Mouse (Mus musculus) lung, postnatal 25 days (tissue): ENCODE measurements at regions not wholly inside any gene's neighbourhood (a gene's known extent, or its start where the extent isn't known, plus 50 kb on each side); places are given as distances from the start of the nearest gene placed in this dataset.

Experiments
- DNase-seq: peaks from one replicate; pipeline ENCODE4 v3.0.0; 2022; ENCODE audit warnings: low spot score

GRCm38 (mm10) chr2:12697209-12697608 is 226.6 kb upstream of the Pter start:
- DNase-seq = no peak

GRCm38 (mm10) chr2:12699331-12699730 is 224.5 kb upstream of the Pter start:
- DNase-seq = no peak

- no peak for DNase-seq
Observed at GRCm38 (mm10) chr2:12707514-12707913, 216.3 kb upstream of the Pter start.

GRCm38 (mm10) chr2:12709156-12709923 is 214.5 kb upstream of the Pter start:
- peak; percentile 57 for DNase-seq

- DNase-seq = no peak
Observed at GRCm38 (mm10) chr2:12709924-12710240, 214.0 kb upstream of the Pter start.

GRCm38 (mm10) chr2:12716124-12717012 is 207.5 kb upstream of the Pter start:
- no peak for DNase-seq

GRCm38 (mm10) chr2:12729251-12729650 is 194.6 kb upstream of the Pter start:
- DNase-seq = no peak

- DNase-seq = no peak
Observed at GRCm38 (mm10) chr2:12737140-12737539, 186.7 kb upstream of the Pter start.

- DNase-seq = no peak
Observed at GRCm38 (mm10) chr2:12746856-12747255, 177.0 kb upstream of the Pter start.

- DNase-seq = no peak
Observed at GRCm38 (mm10) chr2:12758816-12759215, 165.0 kb upstream of the Pter start.

GRCm38 (mm10) chr2:12759931-12760330 is 163.9 kb upstream of the Pter start:
- no peak for DNase-seq

- DNase-seq = no peak
Observed at GRCm38 (mm10) chr2:12761461-12761860, 162.4 kb upstream of the Pter start.

- no peak for DNase-seq
Observed at GRCm38 (mm10) chr2:12764510-12764909, 159.3 kb upstream of the Pter start.

- DNase-seq = no peak
Observed at GRCm38 (mm10) chr2:12765336-12765735, 158.5 kb upstream of the Pter start.

- no peak for DNase-seq
Observed at GRCm38 (mm10) chr2:12776866-12777265, 147.0 kb upstream of the Pter start.

GRCm38 (mm10) chr2:12777696-12778095 is 146.1 kb upstream of the Pter start:
- no peak for DNase-seq

GRCm38 (mm10) chr2:12792596-12792995 is 131.2 kb upstream of the Pter start:
- DNase-seq = no peak

- DNase-seq = no peak
Observed at GRCm38 (mm10) chr2:12797615-12798169, 126.1 kb upstream of the Pter start.

- no peak for DNase-seq
Observed at GRCm38 (mm10) chr2:12799153-12799925, 124.5 kb upstream of the Pter start.

GRCm38 (mm10) chr2:12802667-12803066 is 121.2 kb upstream of the Pter start:
- no peak for DNase-seq

GRCm38 (mm10) chr2:12805096-12805495 is 118.7 kb upstream of the Pter start:
- no peak for DNase-seq

- no peak for DNase-seq
Observed at GRCm38 (mm10) chr2:12808466-12808865, 115.4 kb upstream of the Pter start.
